Mouse (Mus musculus): Measurements from ENCODE around the gene Lexm.
A peak's percentile ranks its signal among the peaks of the same experiment; 100 is the strongest.

Lexm gene

GRCm38 (mm10) chr4:106582428-106583153 lies 34.5 kb downstream of the Lexm start:
- no peak for DNase-seq (ENCODE audit: low read depth, low spot score)

DNA sequence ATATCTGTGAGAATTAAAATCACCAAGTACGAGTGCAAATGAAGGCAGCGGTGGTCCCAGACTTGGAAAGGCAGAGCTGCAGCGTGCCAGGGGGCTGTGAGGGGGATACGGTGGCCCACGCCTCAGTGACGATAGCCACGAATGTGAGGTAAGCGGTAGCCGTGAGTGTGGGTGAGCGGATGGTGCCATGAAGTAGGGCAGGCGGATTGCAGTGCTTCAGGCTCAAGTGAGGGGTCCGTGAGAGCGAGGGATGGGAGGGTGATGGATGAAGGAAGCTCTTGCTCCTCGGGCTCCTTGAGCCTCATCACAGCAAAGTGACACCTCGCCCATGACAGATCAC lies 35.2 kb downstream of the Lexm start:
- DNase-seq (ENCODE audit: low read depth, low spot score): no peak

GRCm38 (mm10) chr4:106581176-106581864 lies 35.7 kb downstream of the Lexm start:
- DNase-seq (ENCODE audit: low read depth, low spot score): peak; percentile 53

- DNase-seq (ENCODE audit: low read depth, low spot score): no peak
These were observed 39.5 kb downstream of the Lexm start for GRCm38 (mm10) chr4:106577511-106577910.

DNA sequence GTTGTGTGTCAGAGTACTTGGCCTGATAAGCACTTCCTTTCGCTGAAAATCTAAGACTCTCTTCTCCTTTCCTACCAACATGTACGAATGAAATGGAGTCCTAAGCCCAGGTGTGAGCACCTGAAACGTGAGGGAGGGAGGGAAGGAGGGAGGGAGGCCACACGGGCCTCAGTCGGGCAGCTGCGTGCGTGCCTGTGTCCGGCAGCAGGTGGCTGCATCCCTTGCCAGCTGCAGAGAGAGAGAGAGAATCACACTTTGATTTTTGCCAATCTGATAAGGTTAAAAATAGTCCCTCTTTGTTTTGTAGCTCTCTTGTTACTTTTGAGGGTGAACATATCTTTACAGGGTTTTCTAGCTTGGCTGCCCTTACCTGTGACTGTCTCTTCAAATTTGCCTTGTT lies 42.0 kb downstream of the Lexm start:
- DNase-seq (ENCODE audit: low read depth, low spot score): no peak

GRCm38 (mm10) chr4:106571081-106571724 lies 45.8 kb downstream of the Lexm start:
- DNase-seq (ENCODE audit: low read depth, low spot score): no peak

GRCm38 (mm10) chr4:106569680-106570079 lies 47.4 kb downstream of the Lexm start:
- DNase-seq (ENCODE audit: low read depth, low spot score): peak; percentile 89

- no peak for DNase-seq (ENCODE audit: low read depth, low spot score)
These were observed 52.9 kb downstream of the Lexm start for GRCm38 (mm10) chr4:106564161-106564560.

DNA sequence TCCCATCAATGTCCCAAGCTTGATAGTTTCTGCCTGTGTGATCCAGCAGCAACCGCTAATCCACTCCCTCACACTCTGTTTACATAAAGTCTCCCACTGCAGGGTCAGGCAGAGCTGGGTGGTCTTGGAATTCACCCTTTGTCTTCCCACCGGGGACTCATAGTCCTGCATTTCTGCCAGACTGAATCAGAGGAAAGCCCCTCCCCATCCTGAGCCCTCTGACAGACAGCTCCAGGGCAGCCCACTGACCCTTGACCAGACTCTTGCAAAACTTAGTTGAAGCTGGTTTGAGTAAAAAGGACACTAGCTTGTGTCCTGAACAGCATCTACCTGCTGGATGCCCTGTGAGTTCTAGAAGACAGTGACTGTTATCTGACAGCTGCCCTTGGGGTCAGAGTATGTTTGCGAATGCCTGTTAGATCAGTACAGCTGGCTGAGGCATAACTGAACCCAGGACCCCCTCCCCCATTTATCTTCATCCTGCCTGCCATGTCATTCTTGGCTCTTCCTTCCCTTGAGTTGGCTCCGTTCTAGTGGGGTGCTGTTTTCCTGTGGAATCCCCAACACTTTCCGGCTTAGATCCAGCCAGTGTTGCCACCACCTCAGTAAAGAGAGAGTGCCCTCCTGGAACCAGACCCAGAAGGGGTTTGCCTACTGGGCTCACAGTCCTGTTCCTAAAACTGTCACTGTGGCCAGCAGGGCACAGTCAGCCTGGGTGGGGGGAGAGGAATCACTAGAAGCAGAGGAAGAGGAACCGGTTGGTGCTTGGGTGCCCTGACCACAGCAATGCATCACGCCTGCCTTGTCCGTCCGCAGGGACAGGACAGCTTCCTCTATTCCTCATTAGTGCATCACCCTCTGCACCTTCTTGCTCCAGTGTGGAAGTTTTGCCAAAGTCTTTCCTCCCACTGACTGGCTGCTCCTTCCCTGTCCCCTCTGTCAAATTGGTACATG lies 53.9 kb downstream of the Lexm start:
- no peak for DNase-seq (ENCODE audit: low read depth, low spot score)

DNA sequence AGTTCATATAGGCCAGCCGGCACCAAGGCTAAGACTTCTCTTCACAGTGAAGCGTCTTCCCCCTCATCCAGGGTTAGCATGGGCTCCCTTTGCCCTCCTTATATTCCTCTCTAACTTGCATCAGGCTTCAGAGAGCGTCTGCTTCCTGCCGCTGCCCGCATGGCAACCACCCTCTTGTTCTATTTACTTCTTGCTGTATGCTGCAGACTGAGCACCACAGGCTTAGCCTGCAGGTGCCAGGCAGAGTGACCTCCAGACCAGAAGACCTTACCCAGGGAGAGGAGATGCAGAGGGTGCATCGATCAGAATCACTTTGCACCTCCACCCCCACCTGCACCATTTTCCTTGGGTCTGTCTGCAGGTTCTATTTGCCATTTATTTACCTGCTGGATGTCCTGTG lies 55.0 kb downstream of the Lexm start:
- no peak for DNase-seq (ENCODE audit: low read depth, low spot score)

DNA sequence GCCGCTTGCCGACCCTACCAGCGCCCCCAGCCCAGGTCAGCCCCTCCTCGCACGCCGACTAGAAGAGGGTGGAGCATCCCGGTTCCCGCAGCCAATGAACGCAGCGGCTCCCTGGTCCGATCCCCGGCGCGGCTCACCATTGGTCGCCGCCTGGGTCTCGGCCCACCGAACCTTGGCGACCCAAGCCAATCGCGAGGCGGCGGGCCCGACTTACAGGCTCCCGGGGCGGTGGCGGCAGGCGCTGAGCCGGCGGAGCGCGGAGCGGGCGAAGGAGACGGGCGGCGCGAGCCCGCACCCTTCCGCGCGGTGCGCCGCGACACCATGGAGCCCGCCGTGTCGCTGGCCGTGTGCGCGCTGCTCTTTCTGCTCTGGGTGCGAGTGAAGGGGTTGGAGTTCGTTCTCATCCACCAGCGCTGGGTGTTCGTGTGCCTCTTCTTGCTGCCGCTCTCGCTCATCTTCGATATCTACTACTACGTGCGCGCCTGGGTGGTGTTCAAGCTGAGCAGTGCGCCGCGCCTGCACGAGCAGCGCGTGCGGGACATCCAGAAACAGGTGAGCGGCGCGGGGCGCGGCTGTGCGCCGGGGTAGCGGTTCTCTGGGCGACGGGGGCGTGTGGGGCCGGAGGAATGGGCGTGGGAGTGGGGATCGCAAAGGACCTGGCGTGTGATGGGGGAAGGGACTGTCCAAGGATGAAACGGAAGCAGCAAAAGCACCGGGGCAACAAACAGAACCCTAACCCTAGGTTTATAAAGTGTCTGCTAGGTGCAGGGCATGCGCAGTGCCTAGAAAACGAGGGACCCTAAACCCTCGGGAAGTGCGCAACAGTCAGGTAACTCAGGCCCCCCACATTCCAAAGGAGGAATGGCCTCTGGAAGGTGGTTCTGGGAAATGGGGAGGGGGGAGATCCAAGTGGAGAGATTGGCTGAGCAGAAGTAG lies 55.9 kb downstream of the Lexm start, which contains the start of gene Dhcr24:
Gene Dhcr24, plus strand, starts transcription at position 193 of the 936 bp plus-strand sequence.
- DNase-seq (ENCODE audit: low read depth, low spot score): peak; percentile 95

- DNase-seq (ENCODE audit: low read depth, low spot score): no peak
These were observed 56.7 kb downstream of the Lexm start for GRCm38 (mm10) chr4:106560213-106560845.

- DNase-seq (ENCODE audit: low read depth, low spot score): no peak
These were observed 57.5 kb downstream of the Lexm start for GRCm38 (mm10) chr4:106559343-106560212.

- no peak for DNase-seq (ENCODE audit: low read depth, low spot score)
These were observed 59.1 kb downstream of the Lexm start for GRCm38 (mm10) chr4:106557978-106558377.

GRCm38 (mm10) chr4:106557262-106557661 lies 59.8 kb downstream of the Lexm start:
- DNase-seq (ENCODE audit: low read depth, low spot score): no peak

GRCm38 (mm10) chr4:106550516-106551166 lies 66.4 kb downstream of the Lexm start:
- DNase-seq (ENCODE audit: low read depth, low spot score): no peak

- no peak for DNase-seq (ENCODE audit: low read depth, low spot score)
These were observed 68.9 kb downstream of the Lexm start for GRCm38 (mm10) chr4:106548113-106548512.

GRCm38 (mm10) chr4:106546896-106547295 lies 70.1 kb downstream of the Lexm start:
- no peak for DNase-seq (ENCODE audit: low read depth, low spot score)
